Mouse (Mus musculus): ENCODE results near the gene Mrpl2.
A peak's percentile ranks its signal among the peaks of the same experiment; 100 is the strongest.

The Mrpl2 gene

DNA sequence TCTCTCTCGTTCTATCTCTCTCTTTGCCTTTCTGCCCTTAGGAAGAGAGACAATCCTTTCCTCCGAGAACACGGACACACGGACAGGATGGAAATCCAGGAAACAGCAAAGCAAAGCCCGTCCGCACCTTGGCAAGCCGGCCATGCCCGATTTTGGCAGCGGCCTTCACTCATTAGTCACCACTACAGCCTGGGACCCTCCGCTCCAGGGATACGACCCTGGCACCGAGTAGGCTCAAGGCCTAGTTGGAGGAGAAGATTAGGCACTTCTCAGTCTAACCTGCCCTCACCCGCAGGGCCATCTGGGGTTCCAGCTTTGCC, 17.6 kb upstream of the Mrpl2 start:
- no peak for DNase-seq

DNA sequence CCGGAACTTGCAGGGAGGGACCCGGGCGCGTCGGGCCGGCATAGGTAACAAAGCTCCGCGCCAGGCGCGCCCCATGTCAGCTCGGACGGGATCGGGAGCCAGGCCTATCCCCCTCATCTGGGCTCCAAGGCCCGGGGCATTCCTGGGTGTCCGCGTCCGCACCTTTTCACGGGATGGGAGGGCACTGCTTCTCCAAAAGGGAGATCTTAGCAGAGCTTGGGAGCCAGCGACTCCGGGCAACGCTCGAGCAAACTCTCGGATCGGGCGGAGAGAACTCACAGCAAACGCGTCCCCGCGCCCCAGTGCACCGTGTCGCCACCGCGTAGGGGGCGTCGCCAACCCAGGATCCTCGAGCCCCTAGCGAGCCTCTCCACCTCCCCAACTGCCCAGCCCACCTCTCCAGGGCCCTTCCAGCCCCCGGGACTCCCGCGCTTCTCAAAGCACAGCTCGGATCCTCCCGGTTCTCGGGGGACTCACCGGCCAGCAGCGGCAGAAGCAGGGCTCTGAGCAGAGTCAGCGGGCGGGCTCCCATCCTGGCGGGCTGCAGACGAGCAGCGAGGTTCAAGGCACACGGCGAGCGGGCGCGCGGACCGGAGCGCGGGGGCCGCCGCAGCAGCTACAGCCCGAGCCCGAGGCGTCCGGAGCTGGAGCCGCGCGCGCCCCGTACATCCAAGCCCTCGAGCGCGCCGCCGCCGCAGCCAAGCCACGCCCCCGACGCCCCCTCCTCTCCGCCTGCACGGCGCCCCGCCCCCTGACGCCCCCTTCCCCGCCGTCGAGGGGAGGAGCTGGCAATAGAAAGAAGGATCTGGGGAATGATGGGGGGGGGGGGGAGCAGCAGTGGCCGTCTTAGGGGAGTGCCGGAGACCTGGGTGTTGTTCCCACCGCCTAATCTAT, 17.0 kb upstream of the Mrpl2 start, which contains the start of gene Ptk7:
Ptk7 (minus strand) TSS at position 714 of the 894 bp plus-strand sequence.
- DNase-seq, result no peak

DNA sequence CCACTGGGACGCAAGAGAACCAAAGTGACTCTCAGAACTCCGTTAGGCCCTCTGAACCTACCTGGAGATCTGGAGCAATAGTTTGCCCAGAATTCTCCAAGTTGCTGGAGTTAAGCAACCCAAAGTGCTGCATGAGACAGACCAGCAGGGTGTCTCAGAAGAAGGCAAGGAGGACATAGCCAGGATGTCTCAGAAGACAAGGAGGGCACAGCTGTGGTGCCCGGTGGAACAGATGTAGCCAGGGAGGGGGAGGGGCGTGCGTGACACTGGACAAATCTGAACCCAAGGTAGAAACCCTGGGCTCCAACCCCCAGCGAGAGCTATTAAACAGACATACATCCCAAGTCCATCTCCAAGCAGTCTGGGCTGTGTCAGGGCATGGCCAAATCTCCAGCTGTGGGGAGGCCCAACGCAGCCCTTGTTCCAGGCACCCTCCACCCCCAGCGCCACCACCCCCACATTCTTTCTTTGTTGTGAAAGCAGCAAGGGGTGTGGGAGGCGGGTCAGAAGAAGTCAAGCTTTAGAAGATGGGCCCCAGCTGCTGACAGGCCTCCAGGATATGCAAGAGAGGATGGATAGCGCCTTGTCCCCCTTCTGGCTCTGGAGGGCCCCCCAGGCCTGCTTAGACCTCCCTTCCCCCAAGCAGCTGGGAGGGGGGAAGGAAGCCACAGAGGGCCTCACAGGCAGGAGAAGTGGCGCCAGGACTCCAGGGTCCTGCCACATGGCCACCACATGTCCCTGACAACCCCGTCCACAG, 16.2 kb upstream of the Mrpl2 start:
- peak; percentile 54 for DNase-seq

DNA sequence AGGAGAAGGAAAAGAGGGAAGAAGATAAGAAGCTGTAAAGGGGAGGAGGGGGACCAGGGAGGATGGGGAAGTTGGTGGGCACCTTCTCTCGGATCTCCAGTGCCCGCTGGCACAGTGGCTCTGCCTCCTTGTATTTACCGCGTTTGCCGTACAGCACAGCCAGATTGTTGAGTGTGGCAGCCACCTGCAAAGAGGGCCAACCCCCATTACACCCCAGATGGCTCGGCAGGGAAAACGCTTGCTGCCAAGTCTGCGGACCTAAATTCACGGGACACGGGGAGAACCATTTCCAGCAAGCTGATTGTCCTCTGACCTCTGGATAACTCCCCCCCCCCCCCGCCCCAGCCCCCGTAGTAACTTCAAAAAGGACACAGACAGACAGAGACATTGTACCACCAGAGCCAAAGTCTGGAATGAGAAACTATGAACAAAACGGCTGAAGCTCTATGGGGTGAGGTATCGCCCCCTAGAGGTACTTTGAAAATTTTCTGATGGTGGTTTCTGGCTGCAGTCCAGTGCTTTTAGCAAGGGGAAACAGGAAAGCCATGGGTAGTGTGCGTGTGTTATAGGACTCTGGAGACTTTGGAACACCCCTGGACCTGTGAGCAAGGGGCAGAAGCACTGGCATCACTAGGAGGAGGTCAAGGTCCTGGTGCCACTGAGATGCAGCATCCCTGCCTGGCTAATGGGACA, 9.1 kb upstream of the Mrpl2 start:
- DNase-seq, result peak; percentile 85

DNA sequence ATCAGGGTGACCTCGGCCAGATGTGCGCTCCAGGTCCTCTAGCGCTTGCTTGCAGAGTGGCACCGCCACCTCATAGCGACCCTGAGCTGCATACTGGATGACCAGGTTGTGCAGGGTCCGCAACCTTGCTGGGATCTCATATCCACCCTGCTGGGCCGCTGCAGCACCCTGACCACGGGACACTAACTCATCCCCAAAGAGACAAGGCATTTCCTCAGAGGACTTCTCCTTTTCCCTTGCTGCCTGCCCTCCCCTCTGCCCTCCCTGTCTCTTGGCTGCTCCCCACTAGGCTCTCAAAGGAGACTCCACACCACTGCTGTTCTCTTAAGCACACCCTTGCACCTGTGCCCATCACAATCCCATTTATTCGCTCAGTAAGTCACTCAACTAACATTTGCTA, 6.1 kb upstream of the Mrpl2 start:
- no peak for DNase-seq

DNA sequence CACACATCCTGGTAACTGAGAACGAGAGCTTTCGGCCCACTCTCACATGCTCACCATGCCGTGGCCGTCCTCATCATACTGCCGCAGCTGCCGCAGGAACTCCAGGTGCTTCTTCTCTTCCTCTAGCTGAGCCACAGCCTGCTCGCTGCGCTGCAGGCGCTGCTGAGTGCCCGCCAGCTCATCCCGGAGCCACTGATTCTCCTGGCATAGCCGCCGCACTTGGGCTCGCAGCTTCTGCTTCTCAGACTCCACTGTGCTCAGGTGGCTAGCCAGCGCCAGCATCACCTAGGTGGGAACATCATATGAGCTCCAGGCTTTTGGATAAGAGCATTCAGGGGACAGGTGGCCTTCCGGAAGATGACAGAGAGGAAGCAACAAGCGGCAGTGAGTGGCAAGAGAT, 4.0 kb upstream of the Mrpl2 start:
- no peak for DNase-seq

DNA sequence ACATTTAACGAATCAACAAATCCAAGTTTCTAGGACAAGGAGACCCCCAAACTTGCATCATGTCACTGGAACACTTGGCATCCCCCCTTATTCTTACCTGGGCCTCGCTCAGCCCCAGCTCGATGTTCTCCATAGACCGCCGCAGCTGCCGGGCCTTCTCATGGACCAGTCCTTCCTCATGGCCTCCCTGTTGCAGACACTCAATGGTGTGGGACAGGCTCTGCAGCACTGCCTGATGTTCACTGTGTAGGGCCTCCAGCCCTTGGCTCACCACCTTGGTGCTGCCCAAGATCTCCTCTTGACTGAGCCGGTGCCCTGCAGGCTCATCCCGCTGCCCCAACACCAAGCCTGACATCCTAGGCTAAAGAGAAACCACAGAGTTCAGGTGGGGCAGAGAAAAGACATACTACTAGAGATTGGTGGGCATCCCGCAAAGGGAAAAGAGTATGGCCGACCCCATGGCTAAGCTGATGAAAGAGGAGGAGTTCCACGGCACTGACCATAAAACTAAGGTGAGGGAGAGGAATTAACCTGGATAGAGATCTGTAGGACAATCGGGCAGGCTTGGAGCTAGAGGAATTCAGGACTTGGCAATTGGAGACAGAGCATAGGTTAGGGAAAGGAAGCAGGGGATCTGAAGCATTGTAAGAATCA, 1.8 kb upstream of the Mrpl2 start:
- DNase-seq, result no peak

DNA sequence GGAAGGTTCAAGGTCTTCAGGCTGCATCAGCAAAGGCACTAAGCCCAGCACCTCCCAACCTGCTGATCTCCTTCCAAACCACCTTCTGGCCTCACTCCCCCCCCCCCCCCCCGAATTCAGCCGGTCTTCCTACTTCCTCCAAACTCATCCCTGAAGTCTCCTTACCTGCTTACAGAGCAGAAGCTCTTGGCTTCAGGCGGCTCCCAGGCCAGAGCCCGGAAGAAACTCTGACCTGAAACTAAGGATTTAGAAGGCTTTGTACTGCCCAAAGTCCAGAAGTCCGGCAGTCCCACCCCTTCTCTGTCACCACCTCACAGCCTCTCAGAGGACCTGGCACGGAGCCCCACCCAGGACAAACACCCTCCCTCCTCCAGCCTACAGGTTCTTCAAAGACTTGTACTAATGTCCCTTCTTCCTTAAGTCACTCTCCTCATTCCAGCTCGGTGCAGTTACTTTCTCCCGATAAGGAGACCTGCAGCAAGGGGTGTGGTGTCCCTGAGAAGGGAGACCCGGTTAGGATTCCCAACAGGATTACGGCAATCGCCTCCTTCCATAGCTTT, 1.0 kb upstream of the Mrpl2 start:
- DNase-seq, result peak; percentile 96

DNA sequence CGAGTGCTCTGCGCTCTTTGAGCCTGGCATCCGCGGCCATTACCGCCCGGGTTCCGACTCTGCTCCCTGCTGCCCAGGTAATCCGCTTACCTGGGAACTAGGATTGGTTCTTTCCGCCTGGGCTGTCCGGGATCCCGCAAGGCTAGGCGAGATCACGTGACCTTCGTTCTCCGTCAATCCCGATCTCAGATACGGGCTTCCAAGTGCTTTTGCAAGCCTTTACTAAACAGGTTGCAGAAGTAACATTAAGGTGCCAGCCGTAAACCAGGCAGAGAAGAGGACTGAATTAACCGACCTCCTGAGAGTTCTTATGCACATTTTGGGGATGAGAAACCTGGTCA, 263 bp downstream of the Mrpl2 start:
- DNase-seq, result no peak

DNA sequence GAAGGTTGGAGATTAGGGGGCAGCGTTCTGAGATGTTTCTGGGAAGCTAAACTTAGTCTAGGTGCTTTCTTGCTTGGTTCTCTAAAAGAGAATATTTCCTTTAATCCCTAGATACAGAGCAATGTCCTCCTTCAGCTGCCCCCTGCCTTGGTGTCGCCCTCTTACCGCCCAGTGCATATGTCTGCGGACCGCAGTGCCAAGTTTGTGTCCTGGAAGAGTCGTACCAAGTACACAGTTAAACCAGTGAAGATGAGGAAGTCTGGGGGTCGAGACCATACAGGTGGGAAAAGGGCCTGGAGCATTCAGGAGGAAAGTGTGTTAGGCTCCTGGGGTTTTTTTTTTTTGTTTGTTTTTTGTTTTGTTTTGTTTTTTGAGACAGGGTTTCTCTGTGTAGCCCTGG, 1.2 kb downstream of the Mrpl2 start:
- no peak for DNase-seq

DNA sequence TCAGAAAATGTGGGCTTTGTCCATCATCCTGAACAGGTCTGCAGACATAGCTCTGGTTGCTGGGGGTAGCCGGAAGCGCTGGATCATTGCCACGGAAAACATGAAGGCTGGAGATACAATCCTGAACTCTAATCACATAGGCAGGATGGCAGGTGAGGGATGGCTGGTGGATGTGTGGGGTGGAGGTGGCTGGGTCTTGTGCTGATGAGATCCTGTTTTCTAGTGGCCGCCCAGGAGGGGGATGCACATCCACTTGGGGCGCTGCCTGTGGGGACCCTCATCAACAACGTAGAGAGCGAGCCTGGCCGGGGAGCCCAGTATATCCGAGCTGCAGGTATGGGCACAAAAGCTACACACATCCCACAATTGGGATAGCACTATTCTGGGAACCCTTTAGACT, 2.4 kb downstream of the Mrpl2 start:
- no peak for DNase-seq

DNA sequence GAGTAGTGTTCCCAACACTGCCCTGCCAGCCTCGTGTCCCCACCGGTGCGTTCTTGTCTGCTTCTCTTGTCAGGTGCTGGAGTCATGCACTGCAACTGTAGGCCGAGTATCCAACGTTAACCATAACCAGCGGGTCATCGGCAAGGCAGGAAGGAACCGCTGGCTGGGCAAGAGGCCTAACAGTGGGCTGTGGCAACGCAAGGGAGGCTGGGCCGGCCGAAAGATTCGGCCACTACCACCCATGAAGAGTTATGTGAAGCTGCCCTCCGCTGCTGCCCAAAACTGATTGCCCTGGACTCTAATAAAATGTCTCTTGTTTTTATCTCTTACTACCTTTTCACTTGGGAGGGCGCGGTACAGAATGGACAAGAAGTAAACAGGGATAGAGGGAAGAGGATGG, 3.8 kb downstream of the Mrpl2 start:
- DNase-seq, result no peak

DNA sequence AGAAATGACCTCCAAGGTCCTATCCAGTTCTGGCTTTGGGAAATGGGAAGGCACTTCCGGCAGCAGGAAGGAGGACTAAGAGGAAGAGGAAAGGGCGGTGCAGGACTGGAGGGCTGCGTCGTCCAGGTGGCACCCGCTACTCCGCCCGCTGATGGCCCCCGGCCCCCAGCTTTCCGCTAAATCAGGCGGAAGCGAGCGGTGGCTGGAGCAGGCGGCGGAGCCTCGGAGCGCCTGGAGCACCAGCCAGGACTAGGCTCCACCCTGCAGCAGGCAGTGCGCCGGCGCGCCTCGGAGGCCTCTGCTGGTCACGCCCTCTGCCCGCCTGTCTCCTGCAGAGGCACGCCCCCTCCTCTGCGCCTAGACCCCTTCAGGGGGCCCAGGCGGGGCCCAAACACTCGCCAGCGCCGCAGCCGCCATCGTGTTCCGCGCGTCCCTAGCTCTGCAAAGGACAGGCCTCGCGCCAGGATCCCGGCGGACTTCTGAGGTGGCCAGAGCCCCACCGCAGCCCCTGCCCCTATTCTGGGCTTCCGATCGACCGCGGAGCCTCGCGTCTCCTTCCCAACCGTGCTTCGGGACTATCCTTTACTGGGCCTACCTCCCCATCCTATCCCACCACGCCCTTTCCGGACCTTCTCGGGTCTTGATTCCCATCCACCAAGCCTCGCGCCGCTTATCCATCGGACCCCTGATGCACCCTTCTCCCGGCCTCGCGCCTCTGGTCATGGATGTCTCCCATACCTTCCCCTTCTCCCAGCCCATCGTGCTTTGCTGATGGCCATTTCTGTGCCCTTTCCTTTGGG, 4.4 kb downstream of the Mrpl2 start, which contains the start of gene Cul7:
Cul7 (plus strand) TSS at position 106 of the 800 bp plus-strand sequence.
- DNase-seq, result peak; percentile 92

DNA sequence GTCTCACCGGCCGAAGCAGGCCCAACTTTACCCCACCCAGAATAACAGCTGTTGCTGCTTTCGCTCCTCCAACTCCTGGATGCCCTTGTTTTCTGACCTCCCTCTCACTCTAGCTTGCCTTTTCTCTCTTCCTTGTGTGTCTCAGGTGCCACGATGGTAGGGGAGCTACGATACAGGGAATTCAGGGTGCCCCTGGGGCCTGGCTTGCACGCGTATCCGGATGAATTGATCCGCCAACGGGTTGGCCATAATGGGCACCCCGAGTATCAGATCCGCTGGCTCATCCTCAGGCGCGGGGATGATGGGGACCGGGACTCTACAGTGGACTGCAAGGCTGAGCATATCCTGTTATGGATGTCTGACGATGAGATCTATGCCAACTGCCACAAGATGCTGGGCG, 5.3 kb downstream of the Mrpl2 start:
- DNase-seq, result no peak

DNA sequence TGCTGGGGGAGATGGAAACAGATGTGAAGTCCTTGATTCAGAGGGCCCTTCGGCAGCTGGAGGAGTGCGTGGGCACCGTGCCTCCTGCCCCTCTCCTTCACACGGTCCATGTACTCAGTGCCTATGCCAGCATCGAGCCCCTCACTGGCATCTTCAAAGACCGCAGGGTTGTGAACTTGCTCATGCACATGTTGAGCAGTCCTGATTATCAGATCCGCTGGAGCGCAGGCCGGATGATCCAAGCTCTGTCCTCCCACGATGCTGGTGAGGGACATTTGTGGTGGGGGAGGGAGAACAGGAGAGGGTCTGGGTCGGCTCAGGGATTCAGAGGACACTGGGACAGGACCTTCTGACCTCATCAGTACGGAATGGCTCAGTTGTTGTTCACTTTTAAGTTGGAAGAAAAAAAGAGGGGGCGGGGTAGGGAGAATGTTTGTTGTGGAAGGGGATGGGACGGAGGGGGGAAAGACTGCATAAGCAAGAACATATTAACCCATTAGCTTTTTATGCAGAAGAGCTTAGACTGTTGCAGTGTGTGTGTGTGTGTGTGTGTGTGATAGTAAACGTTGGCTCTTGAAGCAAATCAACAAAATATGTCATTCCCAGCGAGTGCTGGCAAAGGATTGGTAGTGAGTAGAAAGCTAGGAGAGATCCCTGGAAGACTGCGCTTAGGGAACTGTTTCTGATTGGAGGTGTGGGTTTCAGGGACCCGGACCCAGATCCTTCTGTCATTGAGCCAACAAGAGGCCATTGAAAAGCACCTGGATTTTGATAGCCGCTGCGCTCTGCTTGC, 5.9 kb downstream of the Mrpl2 start:
- no peak for DNase-seq

DNA sequence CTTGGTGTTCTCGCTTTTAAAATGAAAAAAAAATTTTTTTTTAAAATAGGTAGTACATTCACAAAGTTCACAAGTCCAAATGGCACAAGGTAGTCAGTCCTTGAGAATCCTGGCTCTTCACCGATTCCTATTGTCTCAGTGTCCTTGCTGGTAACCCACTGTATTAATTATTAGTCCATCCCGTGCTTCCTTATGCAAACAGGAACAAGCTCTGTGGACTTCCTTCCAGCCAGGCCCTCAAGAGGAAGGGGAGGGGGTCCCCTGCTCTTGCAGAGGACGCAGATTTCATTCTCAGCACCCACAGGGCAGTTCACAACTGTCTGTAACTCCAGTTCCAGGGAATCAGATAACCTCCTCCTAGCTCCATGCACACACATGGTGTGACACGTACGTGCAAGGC, 10.0 kb downstream of the Mrpl2 start:
- peak; percentile 51 for DNase-seq

DNA sequence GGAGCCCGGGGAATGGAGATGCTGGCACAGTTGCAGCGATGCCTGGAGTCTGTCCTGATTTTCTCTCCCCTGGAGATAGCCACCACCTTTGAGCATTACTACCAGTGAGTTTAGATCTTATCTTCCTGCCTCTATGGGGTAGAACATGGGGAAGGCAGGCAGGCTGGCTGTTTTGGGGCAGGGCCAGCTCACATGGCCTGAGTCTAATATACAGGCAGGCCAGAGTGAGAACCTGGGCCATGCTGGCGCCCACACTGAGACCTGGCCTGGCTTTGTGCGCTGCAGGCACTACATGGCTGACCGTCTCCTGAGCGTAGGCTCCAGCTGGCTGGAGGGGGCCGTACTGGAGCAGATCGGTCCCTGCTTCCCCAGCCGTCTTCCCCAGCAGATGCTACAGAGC, 15.3 kb downstream of the Mrpl2 start:
- DNase-seq, result no peak

DNA sequence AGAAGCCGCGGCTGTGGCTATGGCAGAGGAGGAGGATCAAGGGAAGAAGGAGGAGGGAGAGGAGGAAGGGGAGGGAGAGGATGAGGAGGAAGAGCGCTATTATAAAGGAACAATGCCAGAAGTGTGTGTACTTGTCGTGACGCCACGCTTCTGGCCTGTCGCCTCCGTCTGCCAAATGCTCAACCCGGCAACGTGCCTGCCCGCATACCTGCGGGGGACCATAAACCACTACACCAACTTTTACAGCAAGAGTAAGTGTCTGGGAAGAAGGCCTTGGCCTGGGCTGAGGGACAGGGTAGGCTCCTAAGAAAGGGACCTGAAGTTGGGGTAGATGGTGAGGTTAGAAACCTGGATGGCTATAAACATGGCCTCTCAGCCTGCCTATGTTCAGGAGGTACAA, 16.0 kb downstream of the Mrpl2 start:
- DNase-seq, result no peak

DNA sequence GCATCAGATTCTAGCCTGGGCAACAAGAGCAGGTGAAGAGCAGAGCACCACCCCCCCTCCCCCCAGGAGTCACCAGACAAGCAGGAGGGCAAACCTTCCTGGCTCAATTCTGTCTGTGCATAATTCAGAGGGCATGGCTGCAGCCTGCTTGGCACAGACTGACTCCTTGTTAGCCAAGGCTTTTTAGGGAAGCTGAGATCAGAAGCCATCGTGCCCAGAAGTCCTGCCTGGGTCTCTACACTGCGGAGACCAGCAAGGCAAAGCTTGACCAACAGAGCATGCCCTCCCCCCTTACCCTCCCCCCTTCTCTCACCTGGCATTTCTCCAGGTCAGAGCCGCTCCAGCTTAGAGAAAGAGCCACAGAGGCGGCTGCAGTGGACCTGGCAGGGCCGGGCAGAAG, 16.7 kb downstream of the Mrpl2 start:
- DNase-seq, result peak; percentile 38

DNA sequence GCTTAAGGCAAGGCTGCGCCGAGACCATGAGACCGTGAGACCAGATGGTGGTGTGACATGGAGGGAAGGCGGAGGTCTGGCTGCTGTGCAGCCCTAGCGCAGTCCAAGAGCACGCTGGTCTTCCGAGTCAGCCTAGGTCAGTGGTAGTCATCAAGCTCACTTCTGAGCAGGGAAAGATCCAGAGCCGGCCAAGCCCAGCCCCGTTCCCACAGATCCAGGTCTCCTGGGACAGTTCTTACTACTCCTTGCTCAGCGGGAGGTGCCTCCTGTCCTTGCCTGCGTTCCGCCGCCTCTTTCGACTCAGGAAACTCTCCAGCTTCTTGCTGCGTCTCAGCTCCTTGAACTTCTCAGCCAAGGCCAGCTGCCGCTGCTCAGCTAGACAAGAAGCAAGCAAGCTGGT, 21.7 kb downstream of the Mrpl2 start:
- no peak for DNase-seq

DNA sequence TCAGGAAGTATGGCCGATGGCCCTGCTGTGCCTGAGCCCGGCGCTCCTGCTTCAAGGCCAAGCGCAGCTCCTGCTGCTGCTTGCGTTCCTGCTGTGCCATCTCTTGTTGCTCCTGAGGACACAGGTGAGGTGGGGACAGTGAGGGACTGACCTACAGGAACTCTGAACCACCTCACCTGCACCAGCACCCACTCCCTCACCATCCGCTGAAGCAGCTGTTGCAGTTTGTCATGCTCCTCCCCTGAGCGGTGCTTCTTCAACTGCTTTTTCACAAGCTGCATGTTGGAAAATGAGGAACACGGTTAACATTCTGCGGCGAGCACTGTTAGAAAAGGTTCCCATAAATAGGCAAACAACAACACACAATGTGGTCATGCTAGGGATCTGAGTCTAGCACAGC, 23.9 kb downstream of the Mrpl2 start:
- DNase-seq, result no peak

All from kidney, adult 9 months (tissue).